Mouse (Mus musculus) spleen, postnatal 4 days (tissue): ENCODE results near the gene 9330182L06Rik.

Source experiments
- DNase-seq, 2 experiments: peaks; one replicate each; pipeline ENCODE4 v3.0.0; 2022; ENCODE audit warnings: low spot score in 2 of 2

9330182L06Rik gene

DNA sequence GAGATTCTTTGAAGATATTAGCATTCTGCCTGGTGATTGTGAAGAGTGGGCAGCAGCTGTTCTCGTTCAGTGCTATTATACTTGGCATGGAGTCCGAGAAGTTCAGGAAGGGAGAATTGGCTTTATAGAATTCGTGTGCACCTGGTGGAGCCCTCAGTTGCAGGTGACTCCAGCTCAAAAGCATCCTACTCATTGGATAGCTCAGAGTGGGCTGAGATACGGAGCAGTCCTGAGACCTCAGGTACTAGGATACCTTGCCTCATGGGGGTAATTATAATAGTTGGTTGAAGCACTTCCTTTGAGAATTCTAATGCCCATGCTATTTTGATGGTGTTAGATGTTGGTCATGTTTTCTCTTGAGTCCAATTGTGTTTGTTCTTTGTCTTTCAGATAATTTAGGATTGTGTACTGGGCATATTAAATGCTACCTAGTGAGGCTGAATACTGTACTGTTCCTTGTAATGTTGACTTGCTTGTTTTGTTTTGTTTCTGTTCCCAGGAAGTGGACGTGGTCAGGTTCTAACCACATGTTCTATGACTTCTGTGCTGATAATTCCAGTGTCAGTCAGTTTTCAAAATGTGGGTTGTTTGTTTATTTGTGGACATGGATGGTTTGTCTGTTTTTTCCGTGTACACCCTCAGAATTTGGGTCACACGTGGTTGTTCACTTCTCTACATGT, 96.2 kb downstream of the 9330182L06Rik start:
- DNase-seq = no peak

GRCm38 (mm10) chr5:9364937-9365336, 99.0 kb downstream of the 9330182L06Rik start:
- no peak for DNase-seq

GRCm38 (mm10) chr5:9367920-9368692, 102.2 kb downstream of the 9330182L06Rik start:
- DNase-seq = no peak

GRCm38 (mm10) chr5:9371127-9371526, 105.2 kb downstream of the 9330182L06Rik start:
- no peak for DNase-seq

DNA sequence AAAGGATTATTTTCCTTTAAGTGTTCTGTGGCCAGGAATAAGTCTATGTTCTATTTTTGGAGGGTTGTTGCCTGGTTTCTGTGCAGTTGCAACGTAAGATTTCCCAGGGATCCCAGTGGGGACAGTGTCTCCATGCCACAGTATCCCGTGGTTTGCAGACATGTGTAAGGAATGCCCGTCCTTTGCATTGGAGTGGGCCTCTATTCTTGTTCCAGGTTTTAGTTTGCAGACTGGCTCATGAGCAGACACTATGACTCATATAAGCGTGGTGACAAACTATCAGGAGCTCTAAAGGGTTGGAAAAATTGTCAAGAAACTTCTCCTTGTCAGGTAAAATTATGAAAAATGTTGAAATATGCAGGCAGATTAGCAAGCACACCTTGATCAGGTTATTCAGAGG, 107.4 kb downstream of the 9330182L06Rik start:
- no peak for DNase-seq

DNA sequence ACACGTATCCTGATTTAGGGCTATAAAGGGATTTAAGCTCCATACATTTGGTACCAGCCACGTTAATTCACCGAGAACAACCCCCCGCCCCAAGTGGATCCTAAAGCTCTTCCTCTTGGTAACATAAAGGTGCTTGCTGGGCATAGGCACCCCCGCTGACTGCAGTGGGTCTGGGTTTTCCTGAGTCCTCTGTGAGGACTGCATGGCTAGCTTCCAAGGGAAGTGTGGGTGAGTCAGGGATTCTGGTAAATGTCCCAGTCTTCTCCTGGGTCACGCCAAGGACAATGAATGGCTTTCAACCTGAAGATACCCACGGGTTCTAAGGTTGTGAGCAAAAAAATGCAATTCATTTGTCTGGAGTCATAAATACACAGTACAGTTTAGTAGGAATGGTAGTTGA, 124.0 kb downstream of the 9330182L06Rik start:
- no peak for DNase-seq

- no peak for DNase-seq
Observed at GRCm38 (mm10) chr5:9391858-9392393, 126.0 kb downstream of the 9330182L06Rik start.

- DNase-seq = no peak
Observed at GRCm38 (mm10) chr5:9417098-9417497, 151.2 kb downstream of the 9330182L06Rik start.

DNA sequence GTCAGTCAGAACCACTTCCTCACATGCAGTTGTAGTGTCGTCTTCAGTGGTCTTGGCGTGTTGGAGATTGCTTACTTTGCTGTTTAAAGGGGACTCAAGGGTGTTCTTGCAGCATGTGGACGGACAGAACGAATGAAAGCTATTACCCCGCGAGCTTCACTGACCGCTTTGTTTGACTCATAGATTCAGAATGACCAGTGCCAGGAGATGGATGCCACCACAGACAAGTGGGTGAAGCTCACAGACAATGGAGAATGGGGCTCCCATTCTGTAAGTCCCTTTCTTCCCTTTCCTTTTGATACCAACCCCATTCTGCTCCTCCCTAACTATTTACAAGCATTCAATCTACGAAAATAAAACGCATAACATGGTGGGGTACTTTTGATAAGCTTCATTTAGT, 151.9 kb downstream of the 9330182L06Rik start:
- no peak for DNase-seq

- no peak for DNase-seq
Observed at GRCm38 (mm10) chr5:9419964-9420363, 154.0 kb downstream of the 9330182L06Rik start.

DNA sequence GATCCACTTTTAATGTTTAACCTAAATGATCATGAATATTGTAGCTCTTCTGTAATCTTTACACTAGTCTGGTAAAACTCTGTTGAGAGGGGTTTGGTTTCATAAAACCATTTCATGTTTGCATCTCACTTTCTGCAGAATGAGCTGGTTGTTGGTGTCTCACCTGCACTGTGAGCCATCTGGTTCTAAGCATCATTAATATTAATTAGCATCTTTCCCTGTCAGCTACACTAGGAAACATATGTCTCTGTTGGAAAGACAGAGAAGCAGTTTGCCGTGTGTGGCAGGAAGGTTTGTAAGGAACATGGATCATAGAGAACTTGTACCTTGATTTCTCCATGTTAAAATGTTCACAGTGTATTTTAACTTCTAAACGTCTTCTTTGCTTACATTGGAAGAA, 158.5 kb downstream of the 9330182L06Rik start:
- DNase-seq = no peak

DNA sequence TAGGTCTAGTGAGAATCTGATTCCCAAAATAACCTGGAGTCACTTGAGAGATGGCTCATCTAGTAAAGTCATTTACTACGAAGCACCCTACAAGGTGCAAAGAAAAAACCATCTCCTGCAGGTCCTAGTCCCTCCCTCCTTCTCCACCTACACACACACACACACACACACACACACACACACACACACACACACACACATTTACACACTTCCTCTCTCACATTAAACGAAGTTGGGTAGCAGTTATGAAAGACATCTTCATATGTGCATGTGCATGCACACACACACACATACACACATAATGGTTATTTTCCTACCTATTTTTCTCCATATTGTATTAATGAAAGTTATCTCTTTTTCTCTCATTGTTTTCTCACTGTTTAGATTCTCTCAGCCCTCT, 161.2 kb downstream of the 9330182L06Rik start:
- no peak for DNase-seq

GRCm38 (mm10) chr5:9427581-9428241, 161.8 kb downstream of the 9330182L06Rik start:
- no peak for DNase-seq

GRCm38 (mm10) chr5:9428728-9429127, 162.8 kb downstream of the 9330182L06Rik start:
- DNase-seq = no peak

DNA sequence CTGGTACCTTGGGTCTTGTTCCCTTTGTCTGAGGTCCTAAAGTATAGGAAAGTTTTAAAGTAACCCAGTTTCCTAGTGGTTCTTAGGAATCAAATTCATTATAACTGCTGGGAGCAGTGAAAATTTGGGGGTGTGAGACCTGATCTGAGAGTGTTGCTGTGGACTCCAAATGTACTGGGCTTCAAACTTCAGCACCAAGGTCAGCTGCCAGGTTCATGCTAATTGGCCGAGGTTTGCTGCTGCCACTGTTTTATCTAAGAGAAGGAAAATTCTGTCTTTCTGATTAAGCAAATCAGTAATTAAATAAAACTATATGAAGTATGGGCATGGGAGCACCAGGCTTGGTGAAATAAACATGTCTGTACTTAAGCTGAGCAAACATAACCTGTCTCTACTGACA, 180.2 kb downstream of the 9330182L06Rik start:
- DNase-seq = no peak

GRCm38 (mm10) chr5:9448931-9449330, 183.0 kb downstream of the 9330182L06Rik start:
- DNase-seq = no peak

- DNase-seq = no peak
Observed at GRCm38 (mm10) chr5:9449570-9449969, 183.7 kb downstream of the 9330182L06Rik start.

GRCm38 (mm10) chr5:9453298-9453697, 187.4 kb downstream of the 9330182L06Rik start:
- DNase-seq = no peak

DNA sequence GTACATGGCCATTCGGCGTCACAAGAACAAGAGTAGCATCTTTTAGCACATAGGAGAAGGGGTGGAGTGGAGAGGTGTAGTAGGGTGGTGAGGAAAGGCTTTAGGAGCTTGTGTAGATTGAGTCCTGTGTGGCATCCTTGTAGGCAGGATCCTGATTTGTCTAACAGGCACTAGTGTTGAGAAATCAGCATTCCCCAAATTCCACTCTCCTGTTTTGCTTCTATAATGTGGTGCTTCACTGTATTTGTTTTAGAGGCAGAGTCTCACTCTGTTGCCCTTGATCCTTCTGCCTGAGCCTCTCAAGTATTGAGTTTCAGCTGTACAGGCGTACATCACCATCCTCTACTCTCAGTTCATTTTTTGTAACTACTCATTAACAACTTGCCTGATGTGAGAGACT, 211.7 kb downstream of the 9330182L06Rik start:
- no peak for DNase-seq

GRCm38 (mm10) chr5:9495456-9495855, 229.5 kb downstream of the 9330182L06Rik start:
- no peak for DNase-seq

GRCm38 (mm10) chr5:9497235-9497634, 231.3 kb downstream of the 9330182L06Rik start:
- DNase-seq = no peak

GRCm38 (mm10) chr5:9511027-9511426, 245.1 kb downstream of the 9330182L06Rik start:
- no peak for DNase-seq
